Mouse (Mus musculus) brain, adult 2 months (tissue): ENCODE measurements around the gene Porcn.

ENCODE experiments used
- DNase-seq: peaks from one replicate; pipeline ENCODE4 v3.0.0; 2011; ENCODE audit warnings: low read depth, low spot score

The Porcn gene

DNA sequence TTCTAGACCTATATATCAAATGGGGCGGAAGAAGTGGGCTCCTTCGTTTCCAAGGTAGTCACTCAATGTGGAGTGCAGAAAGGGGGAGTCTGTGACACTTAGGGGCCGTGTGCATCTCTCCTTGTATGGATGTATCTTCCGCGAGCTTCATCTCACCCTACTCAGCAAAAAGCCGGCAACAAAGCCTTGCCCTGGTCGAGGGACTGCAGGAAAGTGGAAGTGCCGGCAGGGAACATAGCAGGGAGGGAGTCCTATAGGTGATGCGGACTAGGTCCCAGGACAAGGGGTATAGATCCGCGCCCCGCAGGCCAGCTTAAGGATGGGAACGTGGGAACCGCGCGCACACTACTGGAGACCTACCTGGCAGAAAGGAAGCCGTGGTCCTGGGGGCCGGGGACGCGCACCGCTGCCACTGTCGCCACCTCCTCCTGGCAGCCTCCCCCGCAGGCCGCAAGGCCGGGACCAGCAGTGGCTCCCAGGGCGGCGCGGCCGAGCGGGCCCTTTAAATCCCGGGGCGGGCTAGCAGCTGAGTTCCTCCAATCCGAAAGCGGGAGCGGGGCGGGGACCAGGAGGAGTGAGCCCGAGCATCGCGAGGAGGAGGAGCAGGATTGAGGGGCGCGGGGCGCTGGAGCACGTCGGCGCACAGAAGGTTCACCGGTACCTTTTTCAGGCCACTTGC is at the start of gene Porcn:
TSS of gene Porcn (minus strand) at position 511 of the 679 bp plus-strand sequence.
- DNase-seq = peak; percentile 96

DNA sequence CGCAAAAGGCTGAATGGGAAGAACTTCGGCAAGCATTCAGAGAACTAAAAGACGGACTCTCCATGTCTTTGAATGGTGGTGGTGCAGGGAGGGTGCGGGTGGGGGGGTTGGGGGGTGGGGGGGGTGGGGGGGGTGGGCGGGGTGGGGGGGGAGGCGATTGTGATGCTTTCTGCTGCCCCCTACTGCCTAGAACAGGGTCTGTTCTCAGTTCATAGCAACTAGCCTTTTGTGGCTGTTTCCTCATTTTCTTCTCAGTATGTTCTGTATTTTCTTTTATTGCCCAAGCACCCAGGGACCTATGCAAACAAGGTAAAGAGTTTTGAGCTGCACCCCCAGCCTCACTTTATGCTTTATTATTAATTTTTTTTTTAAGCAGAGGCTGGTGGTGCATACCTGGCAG is 49.5 kb upstream of the Porcn start:
- DNase-seq = no peak

DNA sequence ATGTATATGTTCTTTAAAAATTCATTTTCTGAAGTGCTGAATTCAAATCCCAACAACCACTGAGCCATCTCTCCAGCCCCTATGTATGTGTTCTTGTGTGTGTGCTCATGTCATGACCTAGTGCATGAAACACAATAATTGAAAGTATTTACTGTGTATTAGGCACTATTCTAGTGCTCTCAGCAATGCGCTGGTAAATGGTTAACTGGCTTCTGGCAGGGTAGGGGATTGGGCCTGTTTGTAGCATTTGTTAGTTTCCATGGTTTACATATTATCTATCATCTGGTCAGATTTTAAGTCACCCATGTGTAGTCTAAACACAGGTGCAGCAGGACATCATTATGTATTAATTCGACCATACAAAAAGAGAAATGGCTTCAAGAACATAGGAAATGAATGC is 47.4 kb upstream of the Porcn start:
- no peak for DNase-seq

DNA sequence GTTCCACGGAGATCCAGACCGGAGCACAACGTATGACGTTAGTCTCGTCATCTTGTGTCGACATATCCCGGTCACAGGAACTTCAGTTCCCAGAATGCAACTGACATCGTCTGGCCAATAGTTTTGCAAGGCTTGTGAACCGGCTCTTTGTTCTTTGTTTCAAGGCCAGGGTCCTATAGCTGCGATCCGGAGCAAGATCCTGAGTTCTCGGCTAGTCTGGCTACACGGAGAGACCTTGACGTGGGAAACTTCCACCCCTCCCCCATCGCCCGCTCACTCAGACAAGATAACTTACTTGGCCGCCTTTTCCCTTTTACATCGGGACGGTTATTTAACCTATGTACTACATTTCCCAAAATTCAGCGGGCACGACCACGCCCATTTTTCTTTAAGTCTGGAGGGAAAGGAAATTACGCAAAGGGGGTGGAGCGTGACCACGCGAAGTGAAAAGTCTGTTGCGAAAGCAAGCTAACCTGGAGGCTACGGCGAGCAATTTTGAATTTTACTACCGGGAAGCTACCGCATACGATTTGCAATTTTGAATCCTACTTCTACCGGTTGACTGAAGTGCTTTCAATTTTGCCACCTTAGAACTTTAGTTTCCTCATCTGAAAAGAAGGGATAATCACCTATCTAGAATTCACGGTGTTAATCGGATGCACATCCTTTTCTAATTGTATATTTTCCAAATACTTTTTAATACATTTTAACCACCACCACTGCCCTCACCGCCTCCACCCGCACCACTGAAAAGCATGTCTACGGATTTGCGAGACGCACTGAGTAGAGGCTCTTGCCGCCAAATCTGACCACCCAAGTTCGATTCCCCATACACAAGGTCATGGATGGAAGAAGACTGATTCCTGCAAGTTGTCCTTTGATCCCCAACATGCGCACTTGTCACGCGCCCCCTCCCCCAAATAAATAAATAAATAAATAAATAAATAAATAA is 46.3 kb upstream of the Porcn start, which contains the start of gene Ftsj1:
TSS of gene Ftsj1 (minus strand) at position 73 of the 952 bp plus-strand sequence.
- peak; percentile 97 for DNase-seq

DNA sequence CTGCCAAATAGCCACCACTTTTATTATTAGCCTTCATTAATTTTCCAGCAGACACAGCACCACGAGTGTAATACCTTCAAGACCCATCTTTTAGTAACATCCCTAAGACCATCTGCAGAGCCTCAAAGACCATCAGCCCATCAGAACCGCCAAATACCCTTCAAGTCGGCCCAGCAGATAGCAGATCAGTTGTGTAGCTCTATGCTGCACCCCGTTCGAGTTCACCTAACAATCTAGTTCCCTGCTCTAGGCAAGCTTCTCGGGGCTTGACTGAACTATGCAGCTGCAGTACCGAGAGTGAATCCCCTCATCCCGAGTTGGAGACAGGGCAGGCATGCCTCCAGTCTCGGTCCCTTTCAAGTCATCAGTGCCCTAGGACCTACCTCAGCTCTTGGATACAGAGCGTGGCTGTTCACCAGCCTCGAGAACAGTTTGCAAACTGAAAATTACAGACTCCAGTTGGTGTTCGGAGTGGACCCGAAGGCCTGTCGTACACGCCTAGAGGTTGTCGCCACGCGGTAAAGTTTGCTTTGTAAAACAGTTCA is 45.5 kb upstream of the Porcn start:
- DNase-seq = no peak

DNA sequence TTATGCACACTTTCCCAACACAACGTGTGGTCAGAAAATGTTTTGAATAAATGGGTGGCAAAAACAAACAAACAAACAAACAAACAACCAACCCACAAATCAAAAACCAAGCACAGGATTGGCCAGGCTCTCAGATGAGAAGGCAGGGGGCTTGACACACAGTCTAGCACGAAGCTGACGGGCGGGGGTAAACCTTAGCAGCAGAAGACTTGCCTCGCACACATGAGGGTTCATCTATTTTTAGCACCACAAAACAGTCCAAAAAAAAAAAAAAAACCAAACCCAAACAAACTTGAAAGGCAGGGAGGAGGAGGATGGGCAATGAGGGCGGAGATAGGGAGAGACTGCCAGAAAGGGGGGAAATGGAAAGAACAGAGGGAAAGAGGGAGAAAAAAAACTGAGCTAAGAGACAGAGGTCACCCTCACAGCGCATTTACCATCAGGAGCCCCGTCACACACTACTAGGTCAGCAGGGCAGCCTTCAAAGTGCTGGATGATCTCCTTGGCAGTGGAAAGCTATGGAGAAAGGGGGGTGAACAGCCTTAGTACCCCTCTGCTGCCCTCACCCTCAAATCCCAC is 42.3 kb upstream of the Porcn start:
- DNase-seq = no peak

DNA sequence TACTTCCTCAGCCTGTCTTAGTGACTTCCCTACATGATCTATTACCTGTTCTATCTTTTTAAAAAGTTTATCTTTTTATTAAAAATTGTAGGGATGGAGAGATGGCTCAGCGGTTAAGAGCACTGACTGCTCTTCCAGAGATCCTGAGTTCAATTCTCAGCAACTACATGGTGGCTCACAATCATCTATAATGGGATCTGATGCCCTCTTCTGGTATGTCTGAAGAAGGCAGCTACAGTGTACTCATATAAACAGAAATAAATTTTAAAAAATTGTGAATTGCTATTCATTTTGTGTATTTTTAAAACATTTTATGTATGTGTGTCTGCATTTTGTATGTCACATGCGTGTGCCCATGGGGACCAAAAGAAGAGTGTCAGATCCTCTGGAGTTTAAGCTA is 41.4 kb upstream of the Porcn start:
- no peak for DNase-seq

DNA sequence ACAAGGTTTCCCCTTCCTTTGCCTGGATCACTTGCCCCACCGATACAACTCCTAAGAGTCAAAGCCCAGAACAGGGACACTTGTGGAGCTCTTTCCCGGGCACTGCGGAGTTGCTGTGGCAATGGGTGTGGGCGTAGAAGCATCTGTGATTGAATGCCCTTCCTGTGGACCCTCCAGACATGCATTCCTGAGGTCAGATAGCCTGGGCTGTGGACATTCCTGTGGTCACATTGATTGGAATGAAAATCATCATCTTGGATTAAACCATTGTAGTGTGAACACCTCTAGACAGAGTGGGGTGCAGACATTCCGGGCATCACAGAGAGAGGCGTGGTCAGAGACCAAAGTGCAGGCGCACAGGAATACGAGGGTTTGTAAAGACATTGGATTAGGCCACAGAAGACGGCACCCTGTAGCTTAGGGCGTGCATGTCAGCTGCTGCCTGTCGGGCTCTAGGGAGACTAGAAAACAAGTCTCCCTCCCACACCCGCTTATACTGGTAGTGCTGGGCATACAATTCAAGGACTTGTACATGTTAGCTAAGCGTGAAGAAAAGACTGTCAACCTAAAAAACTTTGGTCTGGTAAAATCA is 32.6 kb upstream of the Porcn start:
- DNase-seq = no peak

DNA sequence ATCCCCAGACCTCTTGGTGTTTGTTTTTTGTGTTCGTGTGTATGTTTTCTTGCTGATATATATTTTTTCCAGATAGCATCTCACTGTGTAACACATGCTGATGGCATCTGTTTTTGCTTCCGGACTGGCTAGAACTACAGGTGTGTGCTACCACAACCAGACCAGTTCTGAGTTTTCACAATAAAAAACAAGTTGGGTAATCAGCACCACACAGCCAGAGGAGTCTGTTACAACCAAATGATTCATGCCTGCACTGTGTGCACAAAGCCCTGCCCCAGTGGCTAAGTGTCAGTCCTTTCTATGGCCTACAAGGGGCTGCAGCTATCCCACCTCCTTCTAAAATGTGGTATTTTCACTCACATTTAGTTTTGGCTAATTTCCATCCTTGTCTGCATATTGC is 30.4 kb upstream of the Porcn start:
- DNase-seq = no peak

DNA sequence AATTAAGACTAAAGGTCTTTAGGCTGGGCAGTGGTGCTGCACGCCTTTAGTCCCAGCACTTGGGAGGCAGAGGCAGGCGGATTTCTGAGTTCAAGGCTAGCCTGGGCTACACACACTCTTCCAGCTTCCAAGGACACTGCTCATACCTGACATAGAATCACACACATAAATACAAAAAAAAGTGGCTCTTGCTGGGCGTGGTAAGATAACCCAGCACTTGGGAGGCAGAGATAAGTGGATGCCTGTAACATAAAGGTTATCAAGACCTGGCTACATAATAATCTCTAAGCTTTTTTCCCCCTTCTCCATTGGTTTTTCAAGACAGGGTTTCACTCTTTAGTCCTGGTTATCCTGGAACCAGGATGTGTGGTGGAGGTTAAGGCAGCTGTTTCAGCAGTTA is 27.3 kb upstream of the Porcn start:
- DNase-seq = no peak

DNA sequence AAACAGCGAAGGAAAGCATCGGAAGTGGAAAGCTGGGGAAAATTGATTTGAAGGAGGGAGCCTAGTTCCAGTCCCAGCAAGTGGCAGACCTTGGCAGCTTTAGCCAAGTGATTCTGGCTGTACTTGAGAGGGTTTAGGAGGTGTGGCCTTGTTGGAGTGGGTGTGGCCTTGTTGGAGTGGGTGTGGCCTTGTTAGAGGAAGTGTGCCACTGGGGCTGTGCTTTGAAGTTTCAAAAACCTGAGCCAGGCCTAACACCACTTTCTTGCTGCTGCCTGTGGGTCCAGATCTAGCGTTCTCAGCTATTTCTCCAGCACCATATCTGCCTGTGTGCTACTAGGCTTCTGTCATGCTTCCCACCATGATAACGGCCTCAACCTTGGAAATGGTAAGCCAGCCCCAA is 23.9 kb upstream of the Porcn start:
- DNase-seq = no peak

DNA sequence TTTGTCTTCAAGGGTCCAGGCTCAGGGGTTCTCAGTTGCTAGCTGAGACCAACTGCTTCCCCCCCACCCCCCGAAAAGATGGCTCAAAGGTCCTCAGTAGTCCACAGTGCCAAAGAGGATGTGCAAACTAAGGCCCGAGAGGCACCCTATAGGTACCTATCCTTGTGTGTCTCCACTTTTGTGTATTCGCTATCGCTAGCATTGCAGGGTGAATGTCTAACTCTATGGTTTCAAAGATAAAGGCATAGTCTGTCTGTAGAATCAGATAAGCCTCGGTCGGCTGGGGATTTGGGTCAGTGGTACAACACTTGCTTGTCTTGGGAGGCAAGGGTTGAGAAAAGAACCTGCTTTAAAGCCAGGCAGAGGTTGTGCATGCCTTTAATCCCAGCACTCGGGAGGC is 17.1 kb upstream of the Porcn start:
- DNase-seq = no peak

DNA sequence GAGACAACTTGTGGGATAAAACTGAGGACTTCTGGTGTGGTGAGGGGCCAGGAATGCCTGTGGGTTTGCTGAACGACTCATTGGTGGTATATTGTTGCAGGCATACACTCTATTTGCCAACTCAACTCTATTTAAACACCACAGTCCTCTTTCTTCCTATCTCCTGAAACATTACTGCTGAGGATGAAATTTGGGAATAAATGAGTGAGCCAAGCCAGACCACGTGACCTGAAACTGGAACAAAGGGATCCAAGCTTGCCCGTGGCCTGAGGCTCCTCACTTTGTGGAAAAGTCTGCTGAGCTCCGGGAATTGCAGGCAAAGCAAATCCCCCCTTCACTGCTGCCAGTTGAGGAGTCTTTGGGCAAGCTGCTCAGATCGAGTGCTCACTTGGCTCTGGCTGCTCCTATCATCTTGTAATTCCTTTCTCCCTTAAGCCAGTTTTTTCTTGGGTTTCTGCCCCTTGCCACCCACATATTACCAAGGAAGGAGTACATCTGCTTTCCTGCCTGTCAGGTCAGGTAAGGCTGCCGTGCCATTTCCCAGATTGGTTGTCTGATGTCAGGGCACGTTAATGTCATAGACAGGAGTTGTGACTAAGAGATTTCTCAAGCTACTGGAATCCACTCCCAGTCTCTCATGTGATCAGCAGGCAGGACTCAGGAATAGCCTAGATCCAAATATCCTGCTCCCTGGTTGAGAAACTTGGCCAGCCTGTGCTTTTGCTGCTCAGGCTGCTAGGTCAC is 16.5 kb upstream of the Porcn start:
- peak; percentile 75 for DNase-seq

DNA sequence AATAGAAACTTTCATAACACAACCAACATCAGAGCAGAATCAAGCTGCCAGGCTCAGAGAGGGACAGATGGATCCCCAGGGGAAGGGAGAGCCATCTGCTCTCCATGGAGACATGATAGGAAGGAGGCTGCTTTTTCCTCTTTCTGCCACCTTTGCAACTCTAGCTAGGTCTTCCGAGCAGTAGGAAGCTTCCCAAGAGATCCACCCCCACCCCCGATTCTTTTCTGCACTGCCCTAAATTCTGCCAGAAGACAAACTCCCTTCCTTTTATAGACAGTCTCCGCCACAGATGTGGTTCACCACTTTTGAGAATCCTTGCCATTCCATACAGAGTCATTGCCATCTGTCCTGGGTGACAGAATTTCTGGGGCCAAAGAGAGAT is 16.0 kb upstream of the Porcn start:
- peak; percentile 92 for DNase-seq

DNA sequence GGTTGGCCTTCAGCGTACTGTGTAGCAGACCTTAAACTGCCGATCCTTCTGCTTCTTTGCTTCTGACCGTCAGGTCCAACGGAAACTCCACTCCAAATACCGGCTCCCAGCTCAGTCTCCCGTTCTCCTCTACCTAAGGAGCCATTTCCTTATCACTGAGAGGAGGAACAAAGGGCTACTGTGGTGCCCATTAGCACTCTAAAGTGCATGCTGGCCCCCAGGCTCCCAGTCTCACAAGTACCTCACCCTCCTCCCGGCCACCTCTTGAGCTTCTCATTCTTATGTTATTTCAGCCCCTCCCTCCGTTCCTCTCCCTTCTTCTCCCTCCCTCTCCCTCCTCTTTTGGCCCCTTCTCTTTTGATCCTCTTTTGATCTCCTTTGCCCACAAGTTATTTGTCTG is 13.3 kb upstream of the Porcn start:
- DNase-seq = no peak

DNA sequence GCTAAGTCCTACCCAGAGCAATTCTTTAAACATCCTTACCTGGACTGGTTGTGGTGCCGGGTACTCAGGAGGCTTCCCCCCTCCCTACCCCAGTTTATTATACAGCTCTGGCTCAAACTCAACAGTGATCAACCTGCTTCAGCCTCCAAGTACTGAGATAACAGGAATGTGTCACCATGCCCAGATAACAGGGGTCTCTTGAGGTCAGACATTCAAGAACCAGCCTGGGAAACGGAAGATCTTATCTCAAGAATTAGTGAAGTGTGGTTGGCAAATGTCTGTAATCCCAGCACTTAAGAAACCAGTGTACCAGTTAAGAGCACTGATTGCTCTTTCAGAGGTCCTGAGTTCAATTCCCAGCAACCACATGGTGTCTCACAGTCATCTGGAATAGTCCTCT is 11.8 kb upstream of the Porcn start:
- DNase-seq = no peak

DNA sequence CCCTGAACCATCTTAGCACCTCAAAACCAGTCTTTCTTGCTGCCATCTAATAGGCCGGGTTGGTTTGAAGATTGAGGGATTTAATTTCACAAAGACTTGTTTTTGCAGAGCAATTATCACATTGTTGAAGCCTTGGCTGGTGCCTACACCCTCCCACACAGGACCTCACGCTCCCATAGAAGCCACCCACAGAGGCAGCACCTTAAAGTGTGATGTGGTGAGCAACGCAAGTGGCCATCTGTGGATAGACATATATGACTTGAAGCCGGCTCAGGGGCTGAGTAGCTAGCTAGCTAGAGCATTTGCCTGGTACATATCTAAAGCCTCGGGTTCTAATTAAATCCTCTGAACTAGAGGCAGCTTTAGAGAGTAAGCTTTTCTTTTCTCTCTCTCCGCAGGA is 11.1 kb upstream of the Porcn start:
- peak; percentile 70 for DNase-seq

DNA sequence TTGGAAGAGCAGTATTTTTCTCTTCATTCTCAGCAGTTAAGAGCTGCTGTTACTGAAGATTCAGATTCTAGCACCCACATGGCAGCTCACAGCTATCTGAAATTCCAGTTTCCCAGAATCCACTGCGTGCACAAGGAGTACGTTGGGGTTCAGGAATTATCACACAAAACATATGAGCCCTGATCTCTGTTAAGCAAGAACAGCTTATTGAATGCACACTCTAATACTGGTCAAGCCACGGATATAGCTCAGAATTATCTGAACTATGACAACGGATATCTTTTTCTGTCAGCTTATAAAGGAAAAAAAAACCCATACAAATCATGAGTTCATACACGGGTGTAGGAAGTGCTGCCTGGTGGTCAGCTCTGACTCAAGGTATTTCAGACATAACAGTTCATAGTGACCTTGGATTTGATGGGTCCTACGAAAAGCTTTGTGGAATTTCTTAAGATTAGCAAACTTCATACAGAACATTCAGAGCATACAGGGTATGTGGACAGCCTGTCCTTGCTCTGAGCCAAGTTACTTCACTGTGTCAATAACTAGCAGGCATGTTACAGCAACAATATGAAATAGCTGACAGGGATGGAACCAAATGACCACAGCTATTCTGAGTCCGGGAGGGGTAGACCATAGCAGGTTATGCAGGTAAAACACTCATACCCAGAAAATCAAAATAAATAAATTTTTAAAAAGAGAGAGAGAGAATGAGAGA is 5.3 kb upstream of the Porcn start:
- DNase-seq = no peak

DNA sequence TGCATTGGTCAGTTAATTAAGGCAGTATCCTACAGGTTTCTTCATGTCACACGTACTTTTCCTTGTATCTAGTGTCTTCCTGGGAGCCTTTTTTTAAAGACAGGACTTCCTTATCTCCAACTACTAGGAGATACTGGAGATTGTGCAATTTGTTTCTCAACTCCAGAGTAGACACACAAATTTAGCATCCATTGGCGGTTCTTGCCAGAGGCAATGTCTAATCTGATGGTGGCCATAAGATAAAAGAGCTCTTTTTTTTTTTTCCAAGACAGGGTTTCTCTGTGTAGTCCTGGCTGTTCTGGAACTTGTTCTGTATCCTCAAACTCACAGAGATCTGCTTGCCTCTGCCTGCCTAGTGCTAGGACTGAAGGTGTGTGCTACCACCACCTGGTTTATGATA is 3.4 kb upstream of the Porcn start:
- DNase-seq = no peak

DNA sequence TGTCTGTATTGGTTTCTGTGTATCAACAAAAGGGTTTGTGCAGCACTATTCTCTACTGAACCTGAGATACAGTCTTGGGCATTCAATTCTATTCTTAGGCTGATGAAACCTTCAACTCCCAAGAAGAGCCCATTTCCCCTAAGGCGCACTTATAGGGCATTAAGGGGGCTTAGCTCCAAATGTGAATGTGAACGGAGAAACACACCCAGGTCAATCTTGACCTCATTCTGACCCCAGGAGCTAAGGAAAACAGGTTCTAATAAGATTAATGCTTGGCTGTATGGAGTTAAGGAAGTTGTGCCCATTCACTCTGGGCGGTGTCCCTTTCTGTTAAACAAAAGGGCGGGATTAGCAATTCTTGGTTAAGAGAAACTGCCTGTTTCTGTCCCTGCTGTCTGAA is 899 bp upstream of the Porcn start:
- no peak for DNase-seq
